8 mouse cellular contexts compared by ENCODE assay signal in the genomic region with DNA sequence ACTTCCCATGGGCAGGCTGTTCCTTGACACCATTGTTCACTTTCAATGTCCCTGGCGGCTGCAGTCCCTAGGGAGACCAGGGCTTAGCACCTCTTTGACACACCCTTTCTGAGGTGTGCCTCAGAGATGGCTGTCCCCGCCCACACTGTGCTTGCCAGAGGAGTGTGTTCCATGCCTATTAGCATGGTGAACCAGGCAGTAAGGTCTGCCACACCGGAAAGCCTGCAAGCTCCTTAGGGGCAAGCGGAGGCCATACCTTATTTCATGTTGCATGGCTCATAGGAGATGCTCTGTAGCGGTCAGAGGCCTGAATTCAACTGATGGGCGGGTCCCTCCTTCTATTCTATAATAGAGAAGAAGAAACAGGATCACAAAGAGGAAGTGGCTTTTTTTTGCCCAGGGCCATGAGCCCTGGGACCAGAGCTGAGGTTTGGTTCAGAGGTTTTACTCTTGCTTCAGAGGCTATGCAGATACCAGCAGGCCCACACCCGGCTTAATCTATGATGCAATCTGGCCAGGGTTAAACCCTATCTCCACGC.
DNase-seq lines count a peak whose midpoint lies in the region; ATAC-seq and TF ChIP-seq lines count a peak whose summit lies in the region.

No protein-coding gene starts in this region.

- no peaks in the 10 kb centered on the region for H3K27me3 ChIP-seq in heart, postnatal 0 days (ENCODE audit: control insufficient read depth, insufficient read depth, low read length)
- no peaks in the 10 kb centered on the region for H3K27me3 ChIP-seq in liver, embryonic 12.5 days (replicated peaks)

- H3K27ac ChIP-seq in gastrocnemius, adult 2 months = peak overlapping the region; percentile 73
- H3K27ac ChIP-seq in ES-E14 (ENCODE audit: insufficient read depth, low read depth, low read length, poor library complexity, severe bottlenecking) = no peak overlapping the region; the same call in 1 of the 2 replicates
- H3K27ac ChIP-seq in heart, postnatal 0 days (ENCODE audit: low read depth) = 0 out of 2 replicates have a peak overlapping the region, but pooled peaks have one; percentile 71
- 0 out of 2 replicates have a peak overlapping the region, but pooled peaks have one; percentile 53 for H3K27ac ChIP-seq in liver, embryonic 12.5 days
- no peak overlapping the region for H3K27ac ChIP-seq in left cerebral cortex, adult 2 months

- intact Hi-C loops in gastrocnemius, adult 2 months (cut with DNase I) = no loop called here
- intact Hi-C loops in left cerebral cortex, adult 2 months (cut with DNase I) = no loop called here

- no peaks in the 10 kb centered on the region for H3K9me3 ChIP-seq in ES-E14 (ENCODE audit: control insufficient read depth, insufficient read depth, low read depth, low read length)
- H3K9me3 ChIP-seq in heart, postnatal 0 days (replicated peaks; ENCODE audit: control insufficient read depth, low read length) = no peaks in the 10 kb centered on the region
- no peaks in the 10 kb centered on the region for H3K9me3 ChIP-seq in liver, embryonic 12.5 days (replicated peaks)

- peak; percentile 58 for DNase-seq in gastrocnemius, adult 2 months
- no peak for DNase-seq in gastrocnemius, postnatal 25 days
- DNase-seq in ES-E14 (ENCODE audit: low read depth, low spot score) = peak; percentile 39
- DNase-seq in heart, postnatal 0 days (ENCODE audit: low spot score) = no peak
- DNase-seq in spleen, postnatal 10 days (ENCODE audit: low spot score in 2 of 2) = peak; percentile 27 to 60
- no peak for DNase-seq in left cerebral cortex, adult 2 months (ENCODE audit: extremely low spot score in 1 of 2, low spot score in 2 of 2)
- no peak for DNase-seq in right cerebral cortex, adult 18-20 months

- H3K4me3 ChIP-seq in gastrocnemius, adult 2 months = no peak overlapping the region
- no peak overlapping the region for H3K4me3 ChIP-seq in ES-E14 (ENCODE audit: insufficient read depth in 1 of 2, low read depth in 1 of 2, low read length in 2 of 2, poor library complexity in 1 of 2, severe bottlenecking in 1 of 2)
- H3K4me3 ChIP-seq in heart, postnatal 0 days (ENCODE audit: low read depth, low read length) = no peak overlapping the region
- no peak overlapping the region for H3K4me3 ChIP-seq in liver, embryonic 12.5 days
- no peak overlapping the region for H3K4me3 ChIP-seq in left cerebral cortex, adult 2 months

- WGBS in heart, postnatal 0 days = 71% methylated on average over 8 of the region's 8 CpGs
- 28% methylated on average over 8 of the region's 8 CpGs for WGBS in liver, embryonic 12.5 days (ENCODE audit: insufficient replicate concordance)

- H3K36me3 ChIP-seq in ES-E14 (ENCODE audit: control insufficient read depth, insufficient read depth, low read length, poor library complexity, severe bottlenecking) = no peaks in the 10 kb centered on the region
- peaks cover 5% of the 10 kb centered on the region; the same call in 1 of the 2 replicates for H3K36me3 ChIP-seq in heart, postnatal 0 days (replicated peaks; ENCODE audit: control insufficient read depth, insufficient read depth, low read length)
- no peaks in the 10 kb centered on the region for H3K36me3 ChIP-seq in liver, embryonic 12.5 days

- no peak overlapping the region for H3K4me2 ChIP-seq in heart, postnatal 0 days (ENCODE audit: low read depth, low read length)
- no peak overlapping the region for H3K4me2 ChIP-seq in liver, embryonic 12.5 days

- ATAC-seq in heart, postnatal 0 days (ENCODE audit: insufficient read depth, low read depth) = no peak
- ATAC-seq in liver, embryonic 12.5 days = peak; percentile 30; the same call in 1 of the 2 replicates

- peaks cover 20 to 43% of the 10 kb centered on the region in 2 experiments for H3K4me1 ChIP-seq in ES-E14 (ENCODE audit: control insufficient read depth in 2 of 2, insufficient read depth in 2 of 2, low read length in 2 of 2, poor library complexity in 1 of 2)
- H3K4me1 ChIP-seq in heart, postnatal 0 days (ENCODE audit: control insufficient read depth, insufficient read depth) = peaks cover 48% of the 10 kb centered on the region
- peaks cover 35% of the 10 kb centered on the region for H3K4me1 ChIP-seq in liver, embryonic 12.5 days

- in situ Hi-C loops in ES-E14 (cut with MboI; ENCODE audit: low sequenced_read_pairs in 2 of 2, unreplicated experiment in 2 of 2) = no loop called here

- H3K9ac ChIP-seq in ES-E14 (ENCODE audit: insufficient read depth, low read depth, low read length, poor library complexity, severe bottlenecking) = no peak overlapping the region; the same call in 1 of the 2 replicates
- no peak overlapping the region for H3K9ac ChIP-seq in heart, postnatal 0 days (replicated peaks; ENCODE audit: low read depth, low read length)
- no peak overlapping the region for H3K9ac ChIP-seq in liver, embryonic 12.5 days

- TF ChIP-seq CTCF in gastrocnemius, adult 2 months (IDR thresholded peaks at IDR 0.05) = no peak
- no peak for TF ChIP-seq CTCF in heart, postnatal 0 days (IDR thresholded peaks at IDR 0.05; ENCODE audit: low read depth)
- TF ChIP-seq CTCF in left cerebral cortex, adult 2 months (IDR thresholded peaks at IDR 0.05) = no peak

- no peak for TF ChIP-seq EP300 in heart, postnatal 0 days (IDR thresholded peaks at IDR 0.05; ENCODE audit: low read depth)

TF ChIP-seq in ES-E14, 5 proteins besides CTCF, POLR2A, EP300 and RAD21:
- no peak for TF ChIP-seq MAFK (IDR thresholded peaks at IDR 0.05; ENCODE audit: insufficient read depth, low read depth, low read length)
- TF ChIP-seq HCFC1 (IDR thresholded peaks at IDR 0.05; ENCODE audit: borderline replicate concordance, insufficient read depth, low read length) = no peak
- TF ChIP-seq CHD2 (IDR thresholded peaks at IDR 0.05; ENCODE audit: low read depth, low read length) = no peak
- TF ChIP-seq ZC3H11A (IDR thresholded peaks at IDR 0.05; ENCODE audit: borderline replicate concordance, low read depth, low read length) = no peak
- TF ChIP-seq ZNF384 (IDR thresholded peaks at IDR 0.05; ENCODE audit: low read depth, low read length) = no peak

Comparison
In these comparisons a context has a peak if more than half of its experiments do, and no peak if none do; other contexts are left out.
1. DNase-seq: peak in gastrocnemius, adult 2 months (single experiment), ES-E14 (single experiment) and spleen, postnatal 10 days (2 of 2); none in gastrocnemius, postnatal 25 days (single experiment), heart, postnatal 0 days (single experiment), left cerebral cortex, adult 2 months (0 of 2) and right cerebral cortex, adult 18-20 months (single experiment).
2. H3K27ac ChIP-seq: peak in gastrocnemius, adult 2 months (single experiment), heart, postnatal 0 days (single experiment) and liver, embryonic 12.5 days (single experiment); none in ES-E14 (single experiment) and left cerebral cortex, adult 2 months (single experiment).